Mouse (Mus musculus) liver, embryonic 11.5 days (tissue): ENCODE measurements around the gene Rin3. TPM values are rescaled to one million over a fixed set of nuclear protein-coding genes. Genes with fewer than 3 reads are reported as not detected.

ENCODE experiments used
- ATAC-seq: fragments of 200-750 bp; cut with Nextera tagmentation; replicated peaks from 2 replicates; pipeline ENCODE4 v1.8.0; 2017; ENCODE audit warnings: moderate number of reproducible peaks, mild to moderate bottlenecking, moderate TSS enrichment, moderate library complexity; ENCODE audit not compliant: low FRiP score
- DNase-seq: peaks from one replicate; pipeline ENCODE4 v3.0.0-alpha.2; 2017; ENCODE audit warnings: low spot score
- H3K27ac ChIP-seq: fragments of 300-500 bp; sonication (generic); 2 replicates; pipeline ENCODE4 v1.5.1; 2014; ENCODE audit warnings: mild to moderate bottlenecking, low read depth, low read length, control low read depth
- H3K27me3 ChIP-seq: fragments of 300-500 bp; sonication (generic); replicated peaks from 2 replicates; pipeline ENCODE4 v1.6.1; 2014; ENCODE audit warnings: low read length, mixed read lengths; ENCODE audit not compliant: control insufficient read depth, insufficient read depth
- H3K36me3 ChIP-seq: fragments of 300-500 bp; sonication (generic); 2 replicates; pipeline ENCODE4 v1.6.1; 2014; ENCODE audit warnings: mild to moderate bottlenecking, low read length, moderate library complexity, mixed read lengths; ENCODE audit not compliant: control insufficient read depth, insufficient read depth
- H3K4me1 ChIP-seq: fragments of 300-500 bp; sonication (generic); replicated peaks from 2 replicates; pipeline ENCODE4 v1.6.1; 2014; ENCODE audit warnings: low read length, mixed read lengths; ENCODE audit not compliant: control insufficient read depth, insufficient read depth
- H3K4me2 ChIP-seq: fragments of 300-500 bp; sonication (generic); 2 replicates; pipeline ENCODE4 v1.6.1; 2014; ENCODE audit warnings: mild to moderate bottlenecking, control low read depth, moderate library complexity
- H3K4me3 ChIP-seq: fragments of 300-500 bp; sonication (generic); 2 replicates; pipeline ENCODE4 v1.5.1; 2014; ENCODE audit warnings: low read depth, low read length, control low read depth
- H3K9ac ChIP-seq: fragments of 300-500 bp; sonication (generic); 2 replicates; pipeline ENCODE4 v1.6.1; 2014; ENCODE audit warnings: low read depth, low read length, control low read depth
- H3K9me3 ChIP-seq: fragments of 300-500 bp; sonication (generic); 2 replicates; pipeline ENCODE4 v1.6.1; 2016; ENCODE audit warnings: low read length, inconsistent platforms, mixed read lengths; ENCODE audit not compliant: control insufficient read depth
- WGBS: fragments of 180-500 bp; shearing (Covaris S2); extraction: QIAGEN DNeasy Blood & Tissue Kit; methylation state at CpG from one replicate; pipeline ENCODE4 v1.1.7; 2014; 5-methylcytosine and 5-hydroxymethylcytosine counted together
- polyA plus RNA-seq: library from polyadenylated mRNA; unstranded; fragments of >200 nt; fragmentation: Nextera tagmentation; extraction: Ambion mirVana; gene quantifications from 2 replicates; pipeline ENCODE4 v1.2.1, GENCODE M21; 2014

The Rin3 gene
- polyA plus RNA-seq, 1 experiment from 2014 or later, result 12.9 TPM

DNA sequence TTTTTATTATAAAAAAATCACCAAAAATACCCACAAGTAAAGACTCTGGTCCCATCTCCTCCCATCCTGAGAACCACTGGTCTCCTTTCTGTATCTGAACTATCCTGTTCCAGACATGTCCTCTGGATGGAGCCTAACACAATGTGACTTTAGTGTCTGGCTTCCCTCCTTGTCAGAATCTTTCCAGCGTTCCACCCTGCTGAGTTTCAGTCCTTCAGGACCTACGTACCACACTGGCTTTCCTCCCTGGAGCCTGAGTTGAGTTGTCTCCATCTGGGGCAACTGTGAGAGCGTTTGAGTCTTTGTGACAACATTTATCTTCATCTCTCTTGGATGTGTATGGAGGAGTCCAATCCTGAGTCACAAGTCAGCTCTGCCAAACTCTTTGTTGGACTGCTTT, 30.9 kb upstream of the Rin3 start:
- no peak overlapping the region for H3K9ac ChIP-seq
- no peaks in the 10 kb centered on the region for H3K4me1 ChIP-seq
- no peaks in the 10 kb centered on the region for H3K36me3 ChIP-seq
- H3K27me3 ChIP-seq, result no peaks in the 10 kb centered on the region
- H3K4me3 ChIP-seq, result no peak overlapping the region
- DNase-seq, result no peak
- ATAC-seq, result no peak
- WGBS, result 63% methylated on average over 3 of the region's 3 CpGs
- no peaks in the 10 kb centered on the region for H3K9me3 ChIP-seq
- no peak overlapping the region for H3K27ac ChIP-seq
- H3K4me2 ChIP-seq, result no peak overlapping the region

DNA sequence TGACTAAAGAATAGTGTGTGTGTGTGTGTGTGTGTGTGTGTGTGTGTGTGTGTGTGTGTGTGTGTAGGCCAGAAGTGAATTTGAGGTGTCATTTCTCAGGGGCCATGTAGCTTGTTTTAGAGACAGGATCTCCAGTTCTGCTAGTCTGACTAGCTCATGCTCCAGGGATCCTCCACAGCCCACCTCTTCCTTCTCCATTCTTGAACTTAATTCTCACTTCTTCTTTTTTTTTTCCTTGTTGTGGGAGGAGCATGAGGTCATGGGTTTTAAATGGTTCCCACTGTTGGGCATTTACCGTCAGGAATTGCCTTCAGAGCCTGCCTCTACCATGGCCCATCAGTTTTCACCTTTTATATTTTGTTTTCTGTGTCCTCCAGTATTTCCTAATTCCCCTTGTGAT, 30.3 kb upstream of the Rin3 start:
- H3K27me3 ChIP-seq, result no peaks in the 10 kb centered on the region
- DNase-seq (no peak), ATAC-seq (no peak)
- H3K9ac ChIP-seq, result no peak overlapping the region
- H3K9me3 ChIP-seq, result no peaks in the 10 kb centered on the region
- 48% methylated on average over 1 of the region's 1 CpGs for WGBS
- no peak overlapping the region for H3K27ac ChIP-seq
- no peak overlapping the region for H3K4me3 ChIP-seq
- no peaks in the 10 kb centered on the region for H3K36me3 ChIP-seq
- no peak overlapping the region for H3K4me2 ChIP-seq
- H3K4me1 ChIP-seq, result no peaks in the 10 kb centered on the region

DNA sequence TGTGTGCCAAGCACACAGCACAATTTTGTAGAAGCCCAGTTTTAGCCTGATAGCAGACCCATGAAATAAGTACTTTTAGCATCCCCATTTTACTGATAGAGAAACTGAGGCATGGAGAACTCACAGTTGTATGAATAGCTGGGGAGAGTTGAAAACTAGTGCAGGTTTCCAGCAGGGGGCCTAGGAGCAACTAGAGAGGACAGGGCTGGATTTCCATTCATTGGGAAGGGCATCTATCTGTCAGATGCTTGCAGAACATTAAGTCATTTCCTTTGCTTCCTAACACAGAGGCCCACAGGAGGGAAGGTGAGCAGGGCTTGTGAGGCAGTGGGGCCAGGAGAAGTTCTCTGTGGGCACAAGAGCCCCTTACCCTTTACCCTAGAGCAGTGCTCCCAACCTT, 27.8 kb upstream of the Rin3 start:
- H3K4me1 ChIP-seq, result peaks cover 5% of the 10 kb centered on the region; the same call in 1 of the 2 replicates
- no peaks in the 10 kb centered on the region for H3K9me3 ChIP-seq
- no peak overlapping the region for H3K27ac ChIP-seq
- H3K4me3 ChIP-seq, result no peak overlapping the region
- H3K27me3 ChIP-seq, result no peaks in the 10 kb centered on the region
- H3K4me2 ChIP-seq, result no peak overlapping the region
- H3K9ac ChIP-seq, result no peak overlapping the region
- no peak for DNase-seq
- no peak for ATAC-seq
- no peaks in the 10 kb centered on the region for H3K36me3 ChIP-seq

DNA sequence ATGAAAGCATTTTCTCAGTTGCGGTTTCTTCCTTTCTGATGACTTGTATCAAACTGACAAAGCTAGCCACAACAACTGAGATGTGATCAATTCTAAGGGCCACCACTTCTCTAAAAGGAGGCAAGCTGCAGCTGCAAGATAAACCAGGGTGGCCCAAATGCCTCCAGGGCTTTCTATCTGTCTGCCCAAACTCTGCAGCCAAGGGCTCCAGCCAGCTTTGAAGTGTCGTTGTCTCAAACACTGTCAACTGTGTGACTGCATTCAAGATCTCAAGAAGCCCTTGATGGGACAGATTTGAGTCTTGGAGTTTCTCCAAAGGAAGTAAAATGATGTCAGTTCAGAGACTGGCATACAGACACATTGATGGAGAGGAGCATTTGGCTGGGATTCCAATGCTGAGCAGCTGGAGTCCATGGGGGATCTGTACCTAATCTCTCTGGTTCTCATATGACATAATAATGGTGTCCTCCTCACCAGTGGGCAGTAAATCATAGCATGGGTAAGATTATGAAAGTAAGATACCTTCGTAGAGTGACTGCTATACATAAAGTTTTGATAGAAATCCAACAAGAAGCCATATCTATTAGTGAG, 24.2 kb upstream of the Rin3 start:
- DNase-seq (no peak), ATAC-seq (peak; percentile 75)
- WGBS, result 44% methylated on average over 3 of the region's 3 CpGs
- Histone ChIP-seq H3K27ac (no peak overlapping the region), H3K4me3 (no peak overlapping the region), H3K27me3 (no peaks in the 10 kb centered on the region), H3K36me3 (no peaks in the 10 kb centered on the region), H3K4me1 (peaks cover 10% of the 10 kb centered on the region), H3K4me2 (no peak overlapping the region), H3K9me3 (no peaks in the 10 kb centered on the region), H3K9ac (no peak overlapping the region)

DNA sequence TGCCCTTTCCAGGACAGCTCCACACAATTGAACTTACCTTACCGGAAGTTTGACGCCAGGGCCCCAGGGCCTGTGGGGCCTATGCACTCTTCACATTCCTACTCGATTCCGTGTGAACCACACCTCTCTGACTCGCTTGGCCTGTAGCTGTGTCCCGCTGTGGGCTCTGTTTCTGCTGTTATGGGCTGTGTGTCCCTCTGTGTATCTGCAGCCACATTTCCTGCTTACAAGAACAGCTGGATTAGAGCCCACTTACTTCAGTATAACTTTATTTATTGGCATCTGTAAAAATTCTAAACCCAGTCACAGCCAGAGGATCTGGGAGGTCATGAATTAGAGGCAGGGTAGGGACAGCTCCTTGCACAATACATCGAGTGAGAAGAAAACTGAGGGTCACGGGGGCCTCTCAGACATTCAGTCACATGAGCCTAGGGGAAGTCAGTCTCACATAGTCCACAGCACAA, 20.9 kb upstream of the Rin3 start:
- H3K4me1 ChIP-seq, result peaks cover 10% of the 10 kb centered on the region
- no peak for DNase-seq
- 45% methylated on average over 8 of the region's 8 CpGs for WGBS
- no peak for ATAC-seq
- no peaks in the 10 kb centered on the region for H3K27me3 ChIP-seq
- H3K4me2 ChIP-seq, result no peak overlapping the region
- H3K36me3 ChIP-seq, result no peaks in the 10 kb centered on the region
- H3K4me3 ChIP-seq, result no peak overlapping the region
- H3K9me3 ChIP-seq, result no peaks in the 10 kb centered on the region
- H3K9ac ChIP-seq, result no peak overlapping the region
- H3K27ac ChIP-seq, result no peak overlapping the region

DNA sequence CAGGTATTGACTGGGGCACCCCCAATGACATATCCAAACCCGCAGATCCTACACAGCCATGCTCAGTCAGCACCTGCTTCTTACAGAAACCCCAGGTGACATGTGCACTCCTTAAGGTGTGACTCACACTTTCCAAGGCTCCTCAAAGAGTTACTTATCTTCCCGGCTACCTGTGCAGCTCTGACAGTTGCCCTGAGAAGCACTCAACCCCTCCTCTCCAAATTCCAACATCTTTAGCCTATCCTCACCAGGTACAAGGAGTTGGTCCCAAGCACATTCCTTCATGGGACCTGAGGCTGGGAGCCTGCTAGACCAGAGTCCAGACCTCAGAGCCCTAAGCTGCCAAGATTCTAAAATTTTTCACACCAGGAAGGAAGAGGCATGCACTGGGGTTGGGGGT, 20.0 kb upstream of the Rin3 start:
- Histone ChIP-seq H3K4me3 (no peak overlapping the region), H3K4me1 (peaks cover 10% of the 10 kb centered on the region), H3K27ac (no peak overlapping the region), H3K36me3 (no peaks in the 10 kb centered on the region), H3K9ac (no peak overlapping the region), H3K27me3 (no peaks in the 10 kb centered on the region), H3K4me2 (no peak overlapping the region), H3K9me3 (no peaks in the 10 kb centered on the region)
- ATAC-seq (no peak), DNase-seq (no peak)
- WGBS, result 86% methylated on average over 2 of the region's 2 CpGs

DNA sequence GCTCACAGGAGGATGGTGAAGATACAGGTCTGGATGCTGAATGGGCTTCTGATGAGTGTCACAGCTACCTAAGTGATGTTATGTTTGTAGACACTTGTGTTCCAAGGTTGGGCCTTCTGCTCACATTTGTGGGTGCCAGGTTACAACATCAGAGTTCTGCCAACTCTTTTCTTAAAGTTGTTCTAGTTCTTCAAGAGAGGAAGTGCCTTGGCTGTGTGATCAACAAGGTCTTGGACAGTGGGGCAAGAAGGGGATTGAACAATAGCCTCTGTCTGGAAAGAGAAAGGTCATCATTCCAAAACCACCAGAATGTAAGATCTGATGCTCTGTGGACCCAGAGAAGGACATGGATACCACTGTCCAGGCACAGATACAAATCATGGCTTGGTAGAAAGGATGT, 19.6 kb upstream of the Rin3 start:
- no peaks in the 10 kb centered on the region for H3K36me3 ChIP-seq
- H3K27me3 ChIP-seq, result no peaks in the 10 kb centered on the region
- H3K9ac ChIP-seq, result no peak overlapping the region
- no peak overlapping the region for H3K4me2 ChIP-seq
- H3K4me1 ChIP-seq, result peaks cover 10% of the 10 kb centered on the region
- no peak overlapping the region for H3K27ac ChIP-seq
- DNase-seq, result no peak
- no peak for ATAC-seq
- no peaks in the 10 kb centered on the region for H3K9me3 ChIP-seq
- H3K4me3 ChIP-seq, result no peak overlapping the region

DNA sequence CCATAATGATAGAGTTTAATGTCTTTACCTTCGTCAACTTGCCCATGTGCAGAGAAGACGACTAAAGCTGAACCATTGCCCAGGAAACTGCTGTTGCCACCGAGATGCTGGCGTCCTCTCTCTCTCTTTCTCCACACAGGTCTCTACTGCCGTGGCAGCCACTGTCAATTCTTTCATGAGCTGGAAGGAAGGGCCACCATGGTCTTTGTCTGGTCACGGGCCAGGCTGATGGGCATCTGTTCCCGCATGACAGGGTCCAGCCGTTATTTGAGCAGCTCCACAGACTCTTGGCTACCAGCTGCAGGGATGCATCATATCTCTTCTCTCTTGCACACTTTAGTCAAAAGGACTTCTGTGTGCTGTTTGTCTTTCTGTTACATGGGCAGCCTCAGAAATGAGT, 16.4 kb upstream of the Rin3 start:
- WGBS, result 85% methylated on average over 8 of the region's 8 CpGs
- H3K9me3 ChIP-seq, result no peaks in the 10 kb centered on the region

DNA sequence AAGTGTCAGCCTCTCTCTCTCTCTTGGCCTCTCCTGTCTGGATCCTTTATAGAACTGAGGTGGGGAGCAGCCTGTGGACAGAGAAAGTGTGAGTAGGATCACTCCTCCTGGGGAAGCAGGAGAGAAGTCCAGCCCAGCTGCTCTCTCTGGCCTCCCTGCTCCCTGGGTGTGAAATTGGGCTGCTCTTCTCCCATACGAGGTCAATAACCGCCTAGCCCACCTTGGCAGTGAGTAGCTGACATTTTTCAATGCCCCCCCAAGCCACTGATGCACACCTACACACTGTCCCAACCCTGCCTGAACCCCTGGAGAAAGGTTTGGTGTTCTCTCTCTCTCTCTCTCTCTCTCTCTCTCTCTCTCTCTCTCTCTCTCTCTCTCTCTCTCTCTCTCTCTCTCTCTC, 13.7 kb upstream of the Rin3 start:
- Histone ChIP-seq H3K4me2 (no peak overlapping the region), H3K27ac (no peak overlapping the region), H3K4me1 (no peaks in the 10 kb centered on the region), H3K9ac (no peak overlapping the region), H3K36me3 (no peaks in the 10 kb centered on the region), H3K27me3 (no peaks in the 10 kb centered on the region), H3K9me3 (no peaks in the 10 kb centered on the region), H3K4me3 (no peak overlapping the region)
- WGBS, result 45% methylated on average over 2 of the region's 2 CpGs
- DNase-seq, result no peak
- no peak for ATAC-seq

More for the DNA sequence above, 16.4 kb upstream of the Rin3 start:
- 0 out of 2 replicates have a peak, but pooled peaks cover 3% of the 10 kb centered on the region for H3K4me1 ChIP-seq
- H3K4me2 ChIP-seq, result no peak overlapping the region
- DNase-seq, result no peak
- no peak overlapping the region for H3K4me3 ChIP-seq
- H3K36me3 ChIP-seq, result no peaks in the 10 kb centered on the region
- H3K27ac ChIP-seq, result no peak overlapping the region
- no peak for ATAC-seq
- H3K9ac ChIP-seq, result no peak overlapping the region
- no peaks in the 10 kb centered on the region for H3K27me3 ChIP-seq
